Comparison of ENCODE assay signal across 8 mouse cellular contexts in the genomic region with DNA sequence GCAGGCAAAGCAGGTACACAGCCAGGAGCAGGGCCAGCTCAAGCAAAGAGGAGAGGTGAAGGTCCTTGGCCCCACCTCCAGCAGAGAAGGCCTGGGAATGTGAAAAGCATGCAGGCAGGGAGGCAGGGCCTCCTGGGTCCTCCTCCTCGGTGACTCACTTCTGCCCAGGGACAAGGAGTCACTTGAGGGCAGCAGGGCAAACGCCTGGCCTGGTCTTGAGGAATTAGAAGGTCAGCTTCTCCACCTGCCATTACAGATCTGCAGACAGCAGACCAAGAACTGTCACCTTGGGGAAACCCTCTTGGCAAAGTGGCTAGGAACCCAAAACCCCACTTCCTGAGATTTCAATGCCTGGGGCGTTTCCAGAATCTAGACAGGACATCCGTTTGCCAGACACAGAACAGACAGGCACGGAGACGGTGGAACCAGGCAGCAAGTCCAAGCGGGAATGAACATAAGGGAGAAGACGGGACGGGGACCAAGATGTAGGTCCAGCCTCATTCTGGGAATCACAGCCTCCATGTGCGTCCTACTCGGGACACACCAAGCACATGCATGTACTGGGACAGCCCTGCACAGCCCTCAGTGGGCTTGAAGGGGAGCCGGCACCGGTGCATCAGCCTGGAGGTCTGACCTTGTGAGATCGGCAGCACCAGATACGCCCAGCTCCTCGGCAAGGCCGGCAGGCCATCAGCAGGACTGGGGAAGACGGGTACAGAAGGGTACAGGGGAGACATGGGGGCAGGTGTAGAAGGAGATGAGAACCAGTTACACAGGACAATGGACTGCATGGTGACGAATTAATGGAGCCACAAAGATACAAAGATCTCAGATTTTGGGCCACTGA. TPM values are rescaled to one million over a fixed set of nuclear protein-coding genes. Genes with fewer than 3 reads are reported as not detected.
DNase-seq lines count a peak whose midpoint lies in the region; ATAC-seq and TF ChIP-seq lines count a peak whose summit lies in the region.

No protein-coding gene starts in this region.

- no peak for TF ChIP-seq RAD21 in MEL (IDR thresholded peaks at IDR 0.05; ENCODE audit: low read depth, low read length)

- no peak for TF ChIP-seq POLR2A in MEL (IDR thresholded peaks at IDR 0.05; ENCODE audit: control insufficient read depth in 1 of 2, insufficient read depth in 1 of 2, low read depth in 1 of 2, low read length in 2 of 2, poor library complexity in 1 of 2)
- TF ChIP-seq POLR2A in bone marrow macrophage, adult 2 months (IDR thresholded peaks at IDR 0.05; ENCODE audit: borderline replicate concordance, low read depth, low read length): no peak

- H3K36me3 ChIP-seq in MEL (ENCODE audit: control insufficient read depth in 1 of 2, insufficient read depth in 2 of 2, low read length in 2 of 2): peaks cover 0 to 19% of the 10 kb centered on the region in 2 experiments; a peak in 2 of 4 replicates
- H3K36me3 ChIP-seq in intestine, embryonic 16.5 days (ENCODE audit: control insufficient read depth, insufficient read depth, low read length): no peaks in the 10 kb centered on the region

- peaks cover 8 to 43% of the 10 kb centered on the region in 2 experiments for H3K4me1 ChIP-seq in MEL (ENCODE audit: control insufficient read depth in 1 of 2, insufficient read depth in 2 of 2, low read length in 2 of 2)
- peaks cover 44% of the 10 kb centered on the region for H3K4me1 ChIP-seq in bone marrow macrophage, adult 2 months (ENCODE audit: control insufficient read depth, insufficient read depth, low read length)
- peaks cover 43% of the 10 kb centered on the region for H3K4me1 ChIP-seq in intestine, embryonic 16.5 days (ENCODE audit: control insufficient read depth, insufficient read depth, low read length)

- H3K4me2 ChIP-seq in intestine, embryonic 16.5 days (ENCODE audit: low read depth, low read length): peak overlapping the region; percentile 86

- no peaks in the 10 kb centered on the region for H3K9me3 ChIP-seq in MEL (replicated peaks; ENCODE audit: insufficient read depth, low read length)
- H3K9me3 ChIP-seq in intestine, embryonic 16.5 days (ENCODE audit: control insufficient read depth, low read length): no peaks in the 10 kb centered on the region

- no peak for TF ChIP-seq EP300 in MEL (IDR thresholded peaks at IDR 0.05; ENCODE audit: low read depth in 1 of 2, low read length in 2 of 2)

- 41% methylated on average over 19 of the region's 19 CpGs for WGBS in intestine, embryonic 16.5 days

- H3K79me2 ChIP-seq in MEL (ENCODE audit: control insufficient read depth, insufficient read depth, low read length, poor library complexity): peaks cover 37% of the 10 kb centered on the region

- H3K27me3 ChIP-seq in MEL (ENCODE audit: control insufficient read depth in 1 of 2, insufficient read depth in 2 of 2, low read length in 2 of 2): no peaks in the 10 kb centered on the region
- no peaks in the 10 kb centered on the region for H3K27me3 ChIP-seq in intestine, embryonic 16.5 days (replicated peaks; ENCODE audit: control insufficient read depth, insufficient read depth, low read length)

- TF ChIP-seq CTCF in MEL (IDR thresholded peaks at IDR 0.05 in 2 of 3, conservative IDR thresholded peaks at IDR 0.05 in 1 of 3; ENCODE audit: control insufficient read depth in 1 of 3, insufficient read depth in 1 of 3, low read depth in 2 of 3, low read length in 3 of 3, poor library complexity in 1 of 3, severe bottlenecking in 1 of 3): no peak
- TF ChIP-seq CTCF in bone marrow macrophage, adult 2 months (IDR thresholded peaks at IDR 0.05; ENCODE audit: low read depth, low read length): no peak

- no peak for DNase-seq in MEL (ENCODE audit: low read depth, low spot score)
- DNase-seq in lung, adult 18-20 months: peak; percentile 87 to 90
- DNase-seq in layer of hippocampus, adult 9-11 months: no peak
- no peak for DNase-seq in left cerebral cortex, adult 9 months (ENCODE audit: low spot score in 2 of 2)

- H3K9ac ChIP-seq in MEL (ENCODE audit: control insufficient read depth, low read depth, low read length, poor library complexity, severe bottlenecking): peak overlapping the region; percentile 94
- H3K9ac ChIP-seq in intestine, embryonic 16.5 days (ENCODE audit: low read depth, low read length): peak overlapping the region; percentile 97

- ATAC-seq in granulocyte monocyte progenitor cell, adult 5-6 weeks (replicated peaks; ENCODE audit: poor library complexity, severe bottlenecking): peak; percentile 10; the same call in 1 of the 2 replicates
- peak; percentile 39 for ATAC-seq in intestine, embryonic 16.5 days
- peak; percentile 29; the same call in 1 of the 2 replicates for ATAC-seq in neutrophil, adult 5-6 weeks (ENCODE audit: extremely low read depth, insufficient number of reproducible peaks, low FRiP score, poor library complexity, severe bottlenecking)

- H3K27ac ChIP-seq in MEL (ENCODE audit: control insufficient read depth, low read depth, low read length): no peak overlapping the region
- peak overlapping the region; percentile 87 for H3K27ac ChIP-seq in bone marrow macrophage, adult 2 months (ENCODE audit: insufficient read depth, low read depth, low read length)
- peak overlapping the region; percentile 93 for H3K27ac ChIP-seq in intestine, embryonic 16.5 days (ENCODE audit: low read length)

- H3K4me3 ChIP-seq in MEL (ENCODE audit: control insufficient read depth in 1 of 2, insufficient read depth in 1 of 2, low read depth in 2 of 2, low read length in 2 of 2): peak overlapping the region; percentile 90 to 98
- H3K4me3 ChIP-seq in bone marrow macrophage, adult 2 months (ENCODE audit: insufficient read depth, low read length): peak overlapping the region; percentile 96
- peak overlapping the region; percentile 93 for H3K4me3 ChIP-seq in intestine, embryonic 16.5 days (ENCODE audit: low read length)

TF ChIP-seq in MEL, 35 proteins besides CTCF, POLR2A, EP300 and RAD21 (continues in another document):
- TF ChIP-seq TBP (IDR thresholded peaks at IDR 0.05; ENCODE audit: low read depth, low read length) (no peak), TCF12 (IDR thresholded peaks at IDR 0.05; ENCODE audit: low read depth, low read length) (no peak), NELFE (IDR thresholded peaks at IDR 0.05; ENCODE audit: low read depth, low read length) (no peak), USF2 (IDR thresholded peaks at IDR 0.05; ENCODE audit: borderline replicate concordance in 1 of 2, insufficient read depth in 1 of 2, low read depth in 1 of 2, low read length in 2 of 2) (no peak)

RNA-seq across cellular contexts. Expression of gene Pkn1, which starts 1.4 kb away (rescaled TPM):
- 33.5 and 37.8 TPM in 2 replicates for total RNA-seq in MEL (2012; rRNA removed)
- 10 to 100 TPM; 41.2 to 73.2 TPM for polyA plus RNA-seq in MEL (2012; ENCODE audit: insufficient read depth in 1 of 2, insufficient read length in 2 of 2, low read depth in 1 of 2, low replicate concordance in 2 of 2, missing spikeins in 1 of 2)
- polyA plus RNA-seq in bone marrow macrophage, adult 2 months (2012; ENCODE audit: insufficient read depth, insufficient read length, missing spikeins): 148 and 174 TPM in 2 replicates
- total RNA-seq in granulocyte monocyte progenitor cell, adult 5-6 weeks (2014; fragmentation: Nextera tagmentation): 40.0 and 66.0 TPM in 2 replicates
- 54.5 and 65.6 TPM in 2 replicates for total RNA-seq in granulocyte monocyte progenitor cell, adult 5-6 weeks (2017)
- polyA plus RNA-seq in intestine, embryonic 16.5 days (2015; fragmentation: Nextera tagmentation; extraction: Ambion mirVana): 19.9 and 29.6 TPM in 2 replicates
- 321 and 387 TPM in 2 replicates for total RNA-seq in neutrophil, adult 5-6 weeks (2017)

RNA-seq across cellular contexts. Expression of gene Ddx39, which starts 17.4 kb away (rescaled TPM):
- total RNA-seq in MEL (2012; rRNA removed): 279 and 361 TPM in 2 replicates
- 100 to 1,000 TPM; 272 to 304 TPM for polyA plus RNA-seq in MEL (2012; ENCODE audit: insufficient read depth in 1 of 2, insufficient read length in 2 of 2, low read depth in 1 of 2, low replicate concordance in 2 of 2, missing spikeins in 1 of 2)
- polyA plus RNA-seq in bone marrow macrophage, adult 2 months (2012; ENCODE audit: insufficient read depth, insufficient read length, missing spikeins): 27.9 and 28.4 TPM in 2 replicates
- 115 and 123 TPM in 2 replicates for total RNA-seq in granulocyte monocyte progenitor cell, adult 5-6 weeks (2014; fragmentation: Nextera tagmentation)
- total RNA-seq in granulocyte monocyte progenitor cell, adult 5-6 weeks (2017): 123 and 124 TPM in 2 replicates
- 204 and 224 TPM in 2 replicates for polyA plus RNA-seq in intestine, embryonic 16.5 days (2015; fragmentation: Nextera tagmentation; extraction: Ambion mirVana)
- 47.5 and 56.8 TPM in 2 replicates for total RNA-seq in neutrophil, adult 5-6 weeks (2017)

RNA-seq across cellular contexts. Expression of gene Ptger1, which starts 31.1 kb away (rescaled TPM):
- 2.6 and 4.0 TPM in 2 replicates for total RNA-seq in MEL (2012; rRNA removed)
- 1 to 10 TPM in 1 of 2 experiments, not detected in 1; 3.1 TPM for polyA plus RNA-seq in MEL (2012; ENCODE audit: insufficient read depth in 1 of 2, insufficient read length in 2 of 2, low read depth in 1 of 2, low replicate concordance in 2 of 2, missing spikeins in 1 of 2)
- 0.16 and 0.53 TPM in 2 replicates for polyA plus RNA-seq in bone marrow macrophage, adult 2 months (2012; ENCODE audit: insufficient read depth, insufficient read length, missing spikeins)
- not detected in 2 replicates for total RNA-seq in granulocyte monocyte progenitor cell, adult 5-6 weeks (2014; fragmentation: Nextera tagmentation)
- 0.46 and 0.78 TPM in 2 replicates for total RNA-seq in granulocyte monocyte progenitor cell, adult 5-6 weeks (2017)
- polyA plus RNA-seq in intestine, embryonic 16.5 days (2015; fragmentation: Nextera tagmentation; extraction: Ambion mirVana): 1.2 and 1.5 TPM in 2 replicates
- total RNA-seq in neutrophil, adult 5-6 weeks (2017): 7.2 and 10.8 TPM in 2 replicates

RNA-seq across cellular contexts. Expression of gene Adgre5, which starts 43.5 kb away (rescaled TPM):
- 16.1 and 18.5 TPM in 2 replicates for total RNA-seq in MEL (2012; rRNA removed)
- 10 to 100 TPM in 1 of 2 experiments, not detected in 1; 21.4 TPM for polyA plus RNA-seq in MEL (2012; ENCODE audit: insufficient read depth in 1 of 2, insufficient read length in 2 of 2, low read depth in 1 of 2, low replicate concordance in 2 of 2, missing spikeins in 1 of 2)
- 55.5 and 62.9 TPM in 2 replicates for polyA plus RNA-seq in bone marrow macrophage, adult 2 months (2012; ENCODE audit: insufficient read depth, insufficient read length, missing spikeins)
- 21.4 and 25.7 TPM in 2 replicates for total RNA-seq in granulocyte monocyte progenitor cell, adult 5-6 weeks (2014; fragmentation: Nextera tagmentation)
- total RNA-seq in granulocyte monocyte progenitor cell, adult 5-6 weeks (2017): 21.7 and 27.2 TPM in 2 replicates
- 39.5 TPM in 2 replicates for polyA plus RNA-seq in intestine, embryonic 16.5 days (2015; fragmentation: Nextera tagmentation; extraction: Ambion mirVana)
- total RNA-seq in neutrophil, adult 5-6 weeks (2017): 1,105 and 1,130 TPM in 2 replicates

RNA-seq across cellular contexts. Expression of gene Gipc1, which starts 45.1 kb away (rescaled TPM):
- total RNA-seq in MEL (2012; rRNA removed): 34.3 and 38.6 TPM in 2 replicates
- polyA plus RNA-seq in MEL (2012; ENCODE audit: insufficient read depth in 1 of 2, insufficient read length in 2 of 2, low read depth in 1 of 2, low replicate concordance in 2 of 2, missing spikeins in 1 of 2): 10 to 100 TPM in 1 of 2 experiments, not detected in 1; 70.7 TPM
- polyA plus RNA-seq in bone marrow macrophage, adult 2 months (2012; ENCODE audit: insufficient read depth, insufficient read length, missing spikeins): 25.6 and 32.2 TPM in 2 replicates
- total RNA-seq in granulocyte monocyte progenitor cell, adult 5-6 weeks (2014; fragmentation: Nextera tagmentation): 26.7 and 35.0 TPM in 2 replicates
- 19.0 and 19.3 TPM in 2 replicates for total RNA-seq in granulocyte monocyte progenitor cell, adult 5-6 weeks (2017)
- polyA plus RNA-seq in intestine, embryonic 16.5 days (2015; fragmentation: Nextera tagmentation; extraction: Ambion mirVana): 153 and 171 TPM in 2 replicates
- total RNA-seq in neutrophil, adult 5-6 weeks (2017): 7.4 and 9.8 TPM in 2 replicates

Comparison
In these comparisons a context has a peak if more than half of its experiments do, and no peak if none do; other contexts are left out.
1. DNase-seq: peak in lung, adult 18-20 months (2 of 2); none in MEL (single experiment), layer of hippocampus, adult 9-11 months (single experiment) and left cerebral cortex, adult 9 months (0 of 2).
2. Peak in every context shown above with its lines, with median percentiles within 50 percentile points of each other: H3K4me3 ChIP-seq and ATAC-seq.